Mouse (Mus musculus) forebrain, embryonic 12.5 days (tissue): Measurements from ENCODE around the gene Hnrnpul2. TPM values are rescaled to one million over a fixed set of nuclear protein-coding genes. Genes with fewer than 3 reads are reported as not detected.
"Not testable (repeated sequence)": the region's sequence is repeated elsewhere in the genome, so short reads cannot be mapped to it uniquely, and the experiment has no call there.

Experiments
- ATAC-seq: fragments of 200-750 bp; cut with Nextera tagmentation; 2 replicates; pipeline ENCODE4 v1.8.0; 2017; ENCODE audit warnings: moderate TSS enrichment; ENCODE audit not compliant: low FRiP score
- H3K27ac ChIP-seq: fragments of 300-500 bp; sonication (generic); 2 replicates; pipeline ENCODE4 v1.5.1; 2016; ENCODE audit warnings: mild to moderate bottlenecking
- H3K27me3 ChIP-seq: fragments of 300-500 bp; sonication (generic); 2 replicates; pipeline ENCODE4 v1.6.1; 2016; ENCODE audit warnings: mild to moderate bottlenecking
- H3K36me3 ChIP-seq: fragments of 300-500 bp; sonication (generic); replicated peaks from 2 replicates; pipeline ENCODE4 v1.6.1; 2016; ENCODE audit warnings: mild to moderate bottlenecking
- H3K4me1 ChIP-seq: fragments of 300-500 bp; sonication (generic); 2 replicates; pipeline ENCODE4 v1.6.1; 2016
- H3K4me2 ChIP-seq: fragments of 300-500 bp; sonication (generic); 2 replicates; pipeline ENCODE4 v1.6.1; 2016; ENCODE audit warnings: mild to moderate bottlenecking, moderate library complexity
- H3K4me3 ChIP-seq: fragments of 300-500 bp; sonication (generic); replicated peaks from 2 replicates; pipeline ENCODE4 v1.5.1; 2016; ENCODE audit warnings: mild to moderate bottlenecking
- H3K9ac ChIP-seq: fragments of 300-500 bp; sonication (generic); 2 replicates; pipeline ENCODE4 v1.6.1; 2016; ENCODE audit warnings: mild to moderate bottlenecking
- H3K9me3 ChIP-seq: fragments of 300-500 bp; sonication (generic); 2 replicates; pipeline ENCODE4 v1.6.1; 2016
- whole genome bisulfite sequencing: fragments of 180-500 bp; shearing (Covaris S2); methylation state at CpG from one replicate; pipeline ENCODE4 v1.1.7; 2016; 5-methylcytosine and 5-hydroxymethylcytosine counted together
- polyA plus RNA-seq: library from polyadenylated mRNA; unstranded; fragments of >200 nt; fragmentation: Nextera tagmentation; extraction: Ambion mirVana; gene quantifications from 2 replicates; pipeline ENCODE4 v1.2.1, GENCODE M21; 2016

Gene Hnrnpul2
- polyA plus RNA-seq, 1 experiment from 2014 or later, result 7.8 TPM

GRCm38 (mm10) chr19:8841012-8841411 lies 21.2 kb downstream of the Hnrnpul2 start:
- Histone ChIP-seq H3K27me3 (no peaks in the 10 kb centered on the region), H3K27ac (no peak overlapping the region), H3K9me3 (no peaks in the 10 kb centered on the region), H3K36me3 (peaks cover 18% of the 10 kb centered on the region), H3K4me3 (peak overlapping the region; percentile 47; the same call in 1 of the 2 replicates), H3K4me2 (peak overlapping the region; percentile 84), H3K9ac (no peak overlapping the region; the same call in 1 of the 2 replicates), H3K4me1 (peaks cover 36% of the 10 kb centered on the region)
- no peak for ATAC-seq
- 93% methylated on average over 7 of the region's 7 CpGs for WGBS

GRCm38 (mm10) chr19:8842961-8843360 lies 23.2 kb downstream of the Hnrnpul2 start:
- Histone ChIP-seq H3K4me3 (no peak overlapping the region), H3K9ac (no peak overlapping the region), H3K27ac (no peak overlapping the region), H3K9me3 (no peaks in the 10 kb centered on the region), H3K27me3 (no peaks in the 10 kb centered on the region), H3K4me1 (peaks cover 32% of the 10 kb centered on the region), H3K36me3 (peaks cover 34% of the 10 kb centered on the region), H3K4me2 (no peak overlapping the region)
- no peak for ATAC-seq
- 89% methylated on average over 6 of the region's 6 CpGs for WGBS

- Histone ChIP-seq H3K27ac (no peak overlapping the region), H3K36me3 (peaks cover 44% of the 10 kb centered on the region), H3K4me2 (no peak overlapping the region), H3K9ac (no peak overlapping the region), H3K4me3 (no peak overlapping the region), H3K9me3 (no peaks in the 10 kb centered on the region), H3K27me3 (no peaks in the 10 kb centered on the region), H3K4me1 (peaks cover 18% of the 10 kb centered on the region)
- ATAC-seq, result no peak
- WGBS, result 62% methylated on average over 5 of the region's 5 CpGs
Measured at GRCm38 (mm10) chr19:8844371-8845129, 24.7 kb downstream of the Hnrnpul2 start.

- 74% methylated on average over 5 of the region's 5 CpGs for WGBS
- Histone ChIP-seq H3K4me1 (no peaks in the 10 kb centered on the region), H3K9ac (no peak overlapping the region), H3K27me3 (peaks cover 4% of the 10 kb centered on the region; the same call in 1 of the 2 replicates), H3K36me3 (peaks cover 35% of the 10 kb centered on the region), H3K4me3 (no peak overlapping the region), H3K4me2 (no peak overlapping the region), H3K27ac (no peak overlapping the region), H3K9me3 (no peaks in the 10 kb centered on the region)
- ATAC-seq, result no peak
Measured at GRCm38 (mm10) chr19:8848356-8848755, 28.5 kb downstream of the Hnrnpul2 start.

- Histone ChIP-seq H3K27me3 (peaks cover 4% of the 10 kb centered on the region; the same call in 1 of the 2 replicates), H3K9me3 (no peaks in the 10 kb centered on the region), H3K9ac (peak within 1 kb of the TSS; percentile 7; the same call in 1 of the 2 replicates), H3K4me1 (no peaks in the 10 kb centered on the region), H3K36me3 (peaks cover 35% of the 10 kb centered on the region), H3K4me3 (no peak within 1 kb of the TSS), H3K4me2 (no peak within 1 kb of the TSS), H3K27ac (no peak within 1 kb of the TSS)
- no peak for ATAC-seq
- 40% methylated on average over 7 of the region's 7 CpGs for WGBS
Measured at GRCm38 (mm10) chr19:8850402-8850901, 30.6 kb downstream of the Hnrnpul2 start, which contains the start of gene Lrrn4cl. Lrrn4cl (plus strand) TSS chr19:8850768.

GRCm38 (mm10) chr19:8851639-8852038 lies 31.8 kb downstream of the Hnrnpul2 start:
- H3K4me3 ChIP-seq, result no peak overlapping the region
- H3K9me3 ChIP-seq, result no peaks in the 10 kb centered on the region
- 55% methylated on average over 7 of the region's 7 CpGs for WGBS
- no peak overlapping the region for H3K9ac ChIP-seq
- no peak for ATAC-seq
- H3K27ac ChIP-seq, result no peak overlapping the region
- H3K4me1 ChIP-seq, result no peaks in the 10 kb centered on the region
- H3K27me3 ChIP-seq, result peaks cover 4% of the 10 kb centered on the region; the same call in 1 of the 2 replicates
- peaks cover 23% of the 10 kb centered on the region for H3K36me3 ChIP-seq
- no peak overlapping the region for H3K4me2 ChIP-seq

- Histone ChIP-seq H3K4me3 (no peak overlapping the region), H3K4me2 (no peak overlapping the region), H3K9ac (no peak overlapping the region), H3K27ac (no peak overlapping the region), H3K9me3 (no peaks in the 10 kb centered on the region), H3K27me3 (peaks cover 4% of the 10 kb centered on the region; the same call in 1 of the 2 replicates), H3K36me3 (peaks cover 15% of the 10 kb centered on the region), H3K4me1 (no peaks in the 10 kb centered on the region)
- 66% methylated on average over 10 of the region's 10 CpGs for WGBS
- no peak for ATAC-seq
Measured at GRCm38 (mm10) chr19:8852236-8852928, 32.6 kb downstream of the Hnrnpul2 start.

GRCm38 (mm10) chr19:8853117-8853516 lies 33.3 kb downstream of the Hnrnpul2 start:
- H3K9ac ChIP-seq, result no peak overlapping the region
- WGBS, result 95% methylated on average over 3 of the region's 3 CpGs
- ATAC-seq, result no peak

GRCm38 (mm10) chr19:8857689-8858088 lies 37.9 kb downstream of the Hnrnpul2 start:
- Histone ChIP-seq H3K9ac (no peak overlapping the region), H3K36me3 (no peaks in the 10 kb centered on the region), H3K9me3 (no peaks in the 10 kb centered on the region), H3K4me1 (no peaks in the 10 kb centered on the region), H3K4me3 (no peak overlapping the region), H3K4me2 (no peak overlapping the region), H3K27me3 (no peaks in the 10 kb centered on the region), H3K27ac (no peak overlapping the region)
- ATAC-seq, result no peak
- 50% methylated on average over 4 of the region's 4 CpGs for WGBS

More at GRCm38 (mm10) chr19:8853117-8853516, 33.3 kb downstream of the Hnrnpul2 start:
- no peak overlapping the region for H3K4me3 ChIP-seq
- peaks cover 4% of the 10 kb centered on the region; the same call in 1 of the 2 replicates for H3K27me3 ChIP-seq
- no peak overlapping the region for H3K27ac ChIP-seq
- H3K4me1 ChIP-seq, result no peaks in the 10 kb centered on the region
- H3K4me2 ChIP-seq, result no peak overlapping the region
- peaks cover 9% of the 10 kb centered on the region for H3K36me3 ChIP-seq
- H3K9me3 ChIP-seq, result no peaks in the 10 kb centered on the region

- Histone ChIP-seq H3K4me2 (no peak overlapping the region), H3K4me1 (no peaks in the 10 kb centered on the region), H3K9ac (no peak overlapping the region), H3K4me3 (no peak overlapping the region), H3K9me3 (no peaks in the 10 kb centered on the region), H3K27ac (no peak overlapping the region), H3K27me3 (no peaks in the 10 kb centered on the region), H3K36me3 (no peaks in the 10 kb centered on the region)
- WGBS, result 18% methylated on average over 1 of the region's 1 CpGs
- ATAC-seq, result no peak
Measured at GRCm38 (mm10) chr19:8859018-8859417, 39.2 kb downstream of the Hnrnpul2 start.

GRCm38 (mm10) chr19:8864265-8864664 lies 44.5 kb downstream of the Hnrnpul2 start:
- Histone ChIP-seq H3K4me1 (no peaks in the 10 kb centered on the region), H3K4me3 (no peak overlapping the region), H3K27me3 (no peaks in the 10 kb centered on the region), H3K36me3 (no peaks in the 10 kb centered on the region), H3K9me3 (no peaks in the 10 kb centered on the region), H3K27ac (no peak overlapping the region), H3K9ac (no peak overlapping the region), H3K4me2 (no peak overlapping the region)
- ATAC-seq, result no peak
- 85% methylated on average over 6 of the region's 6 CpGs for WGBS

- H3K4me3 ChIP-seq, H3K27ac ChIP-seq: not testable (repeated sequence)
Measured at GRCm38 (mm10) chr19:8870381-8870780, 50.6 kb downstream of the Hnrnpul2 start.

More at GRCm38 (mm10) chr19:8870381-8870780, 50.6 kb downstream of the Hnrnpul2 start:
- not testable (repeated sequence) for ATAC-seq, H3K27me3 ChIP-seq, H3K9me3 ChIP-seq, H3K9ac ChIP-seq
- Histone ChIP-seq H3K4me1 (peaks cover 10% of the 10 kb centered on the region), H3K36me3 (peaks cover 24% of the 10 kb centered on the region), H3K4me2 (peak overlapping the region; percentile 95; the same call in 1 of the 2 replicates)
- 58% methylated on average over 3 of the region's 3 CpGs for WGBS
